Mouse (Mus musculus) mesoderm, embryonic 11.5 days (tissue): ENCODE measurements around the gene B4galt3.

Experiments used
- DNase-seq: peaks from one replicate; pipeline ENCODE4 v3.0.0-alpha.2; 2012; ENCODE audit warnings: low read depth, low spot score

Gene B4galt3

GRCm38 (mm10) chr1:171269848-171270572 lies at the start of gene B4galt3:
TSS of gene B4galt3 (plus strand) at chr1:171270328.
- peak; percentile 86 for DNase-seq

GRCm38 (mm10) chr1:171220871-171221270 lies 49.3 kb upstream of the B4galt3 start:
- peak; percentile 87 for DNase-seq

- no peak for DNase-seq
Observed at GRCm38 (mm10) chr1:171221281-171222193, 48.6 kb upstream of the B4galt3 start.

- DNase-seq = peak; percentile 96
Observed at GRCm38 (mm10) chr1:171222238-171223155, 47.6 kb upstream of the B4galt3 start, which contains the start of gene Tomm40l. TSS of gene Tomm40l (minus strand) at chr1:171222514.

- DNase-seq = no peak
Observed at GRCm38 (mm10) chr1:171223168-171223567, 47.0 kb upstream of the B4galt3 start.

- no peak for DNase-seq
Observed at GRCm38 (mm10) chr1:171223796-171224195, 46.3 kb upstream of the B4galt3 start.

GRCm38 (mm10) chr1:171224857-171225256 lies 45.3 kb upstream of the B4galt3 start, which contains the start of gene Apoa2:
TSS of gene Apoa2 (plus strand) at chr1:171225054.
- DNase-seq = no peak

GRCm38 (mm10) chr1:171226780-171227179 lies 43.3 kb upstream of the B4galt3 start:
- DNase-seq = no peak

GRCm38 (mm10) chr1:171227879-171228278 lies 42.2 kb upstream of the B4galt3 start:
- DNase-seq = no peak

- no peak for DNase-seq
Observed at GRCm38 (mm10) chr1:171229750-171230149, 40.4 kb upstream of the B4galt3 start.

GRCm38 (mm10) chr1:171230215-171230614 lies 39.9 kb upstream of the B4galt3 start:
- DNase-seq = peak; percentile 17

GRCm38 (mm10) chr1:171231844-171232243 lies 38.3 kb upstream of the B4galt3 start:
- no peak for DNase-seq

GRCm38 (mm10) chr1:171232348-171232747 lies 37.8 kb upstream of the B4galt3 start:
- no peak for DNase-seq

- no peak for DNase-seq
Observed at GRCm38 (mm10) chr1:171232800-171233730, 37.1 kb upstream of the B4galt3 start.

GRCm38 (mm10) chr1:171234126-171234525 lies 36.0 kb upstream of the B4galt3 start, which contains the start of gene Fcer1g:
TSS of gene Fcer1g (minus strand) at chr1:171234365.
- DNase-seq = no peak

- no peak for DNase-seq
Observed at GRCm38 (mm10) chr1:171234538-171234937, 35.6 kb upstream of the B4galt3 start.

GRCm38 (mm10) chr1:171235791-171236190 lies 34.3 kb upstream of the B4galt3 start:
- no peak for DNase-seq

GRCm38 (mm10) chr1:171237438-171237837 lies 32.7 kb upstream of the B4galt3 start:
- no peak for DNase-seq

- peak; percentile 56 for DNase-seq
Observed at GRCm38 (mm10) chr1:171238463-171238862, 31.7 kb upstream of the B4galt3 start.
